In the genomic region with DNA sequence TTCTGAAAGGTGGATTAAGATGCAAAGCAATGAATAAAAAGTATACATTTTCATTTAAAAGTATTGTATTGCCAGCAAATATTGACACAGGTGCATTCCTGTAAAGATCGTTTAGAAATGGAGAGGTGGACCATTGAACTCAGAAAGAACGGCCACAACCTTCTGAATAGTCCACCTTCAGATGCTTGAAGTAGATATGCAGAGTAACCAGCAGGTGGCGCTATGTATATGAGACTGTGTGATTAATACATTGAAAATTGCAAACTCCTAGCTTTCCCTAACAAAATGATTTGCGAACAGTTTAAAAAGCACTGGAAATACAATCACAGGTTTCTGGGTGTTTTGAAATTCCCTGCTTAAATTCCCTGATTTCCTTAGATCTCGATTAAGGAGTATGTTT, we compare ENCODE assay signal across 8 mouse cellular contexts.
DNase-seq lines count a peak whose midpoint lies in the region; ATAC-seq and TF ChIP-seq lines count a peak whose summit lies in the region.

No protein-coding gene starts in this region.

- 11% methylated on average over 5 of the region's 5 CpGs for WGBS in heart, adult 2 months
- 20% methylated on average over 5 of the region's 5 CpGs for WGBS in heart, embryonic 11.5 days (ENCODE audit: insufficient replicate concordance)
- 19% methylated on average over 5 of the region's 5 CpGs for WGBS in hindbrain, embryonic 15.5 days

- DNase-seq in heart, adult 2 months, result no peak
- DNase-seq in R1 (ENCODE audit: low read depth, low spot score), result peak; percentile 64
- DNase-seq in embryo, embryonic 11 days, result peak; percentile 83
- peak; percentile 43 for DNase-seq in layer of hippocampus, adult 9-10 months (ENCODE audit: low spot score)
- DNase-seq in skeletal muscle tissue, adult 2 months (ENCODE audit: low read depth, low spot score), result peak; percentile 5

- no peaks in the 10 kb centered on the region for H3K4me1 ChIP-seq in heart, adult 2 months (ENCODE audit: control insufficient read depth, insufficient read depth, low read length)
- H3K4me1 ChIP-seq in heart, embryonic 11.5 days (ENCODE audit: control insufficient read depth, insufficient read depth, low read length), result no peaks in the 10 kb centered on the region
- no peaks in the 10 kb centered on the region for H3K4me1 ChIP-seq in hindbrain, embryonic 15.5 days (replicated peaks)

- TF ChIP-seq EP300 in heart, adult 2 months (IDR thresholded peaks at IDR 0.05; ENCODE audit: insufficient read depth, low read depth, low read length), result no peak

- H3K79me2 ChIP-seq in heart, adult 2 months (replicated peaks; ENCODE audit: control insufficient read depth, insufficient read depth, low read length), result no peaks in the 10 kb centered on the region

- H3K4me2 ChIP-seq in heart, embryonic 11.5 days, result no peak overlapping the region
- no peak overlapping the region for H3K4me2 ChIP-seq in hindbrain, embryonic 15.5 days

- no peaks in the 10 kb centered on the region for H3K9me3 ChIP-seq in heart, embryonic 11.5 days (replicated peaks; ENCODE audit: control insufficient read depth, low read length)
- no peaks in the 10 kb centered on the region for H3K9me3 ChIP-seq in hindbrain, embryonic 15.5 days

- no peak overlapping the region for H3K9ac ChIP-seq in heart, adult 2 months (ENCODE audit: low read depth, low read length)
- no peak overlapping the region for H3K9ac ChIP-seq in heart, embryonic 11.5 days (ENCODE audit: low read depth, low read length)
- H3K9ac ChIP-seq in hindbrain, embryonic 15.5 days, result no peak overlapping the region

- no peak for TF ChIP-seq POLR2A in heart, adult 2 months (IDR thresholded peaks at IDR 0.05; ENCODE audit: insufficient read depth, low read depth, low read length)

- no peak overlapping the region for H3K27ac ChIP-seq in heart, adult 2 months
- no peak overlapping the region for H3K27ac ChIP-seq in heart, embryonic 11.5 days (ENCODE audit: low read depth, low read length)
- no peak overlapping the region for H3K27ac ChIP-seq in hindbrain, embryonic 15.5 days (replicated peaks)

- intact Hi-C loops in heart, adult 2 months (cut with DNase I), result loop anchor here (2.0 to 5.0 kb wide), 3 partner anchors 353 to 527 kb away; partner anchors contain the start of gene Sema3d

- H3K36me3 ChIP-seq in heart, adult 2 months (ENCODE audit: control insufficient read depth, insufficient read depth, low read length), result no peaks in the 10 kb centered on the region
- no peaks in the 10 kb centered on the region for H3K36me3 ChIP-seq in heart, embryonic 11.5 days (ENCODE audit: control insufficient read depth, insufficient read depth, low read length)
- no peaks in the 10 kb centered on the region for H3K36me3 ChIP-seq in hindbrain, embryonic 15.5 days

- peak; percentile 93 for TF ChIP-seq CTCF in heart, adult 2 months (IDR thresholded peaks at IDR 0.05)

- no peaks in the 10 kb centered on the region for H3K27me3 ChIP-seq in heart, adult 2 months (ENCODE audit: control insufficient read depth, insufficient read depth, low read length)
- H3K27me3 ChIP-seq in heart, embryonic 11.5 days (ENCODE audit: control insufficient read depth, insufficient read depth, low read length), result no peaks in the 10 kb centered on the region
- no peaks in the 10 kb centered on the region for H3K27me3 ChIP-seq in hindbrain, embryonic 15.5 days

- no peak overlapping the region for H3K4me3 ChIP-seq in heart, adult 2 months
- H3K4me3 ChIP-seq in heart, embryonic 11.5 days (ENCODE audit: low read depth, low read length), result no peak overlapping the region
- no peak overlapping the region for H3K4me3 ChIP-seq in hindbrain, embryonic 15.5 days

- no peak for ATAC-seq in heart, embryonic 11.5 days (replicated peaks; ENCODE audit: insufficient number of reproducible peaks, low FRiP score, low TSS enrichment)
- peak; percentile 73; the same call in 1 of the 2 replicates for ATAC-seq in hindbrain, embryonic 15.5 days (ENCODE audit: low FRiP score, low read depth)
- ATAC-seq in megakaryocyte progenitor cell, adult 5-6 weeks (replicated peaks; ENCODE audit: poor library complexity), result peak; percentile 91

Comparison
In these comparisons a context has a peak if more than half of its experiments do, and no peak if none do; other contexts are left out.
1. DNase-seq: peak in R1 (single experiment), embryo, embryonic 11 days (single experiment), layer of hippocampus, adult 9-10 months (single experiment) and skeletal muscle tissue, adult 2 months (single experiment); none in heart, adult 2 months (0 of 2).